Mouse (Mus musculus): Measurements from ENCODE around the gene Bag3. TPM values are rescaled to one million over a fixed set of nuclear protein-coding genes. Genes with fewer than 3 reads are reported as not detected.
"Not testable (repeated sequence)": the region's sequence is repeated elsewhere in the genome, so short reads cannot be mapped to it uniquely, and the experiment has no call there.

Gene Bag3
- total and polyA plus RNA-seq, 3 experiments: 0.13 to 0.24 TPM; not detected in 1

DNA sequence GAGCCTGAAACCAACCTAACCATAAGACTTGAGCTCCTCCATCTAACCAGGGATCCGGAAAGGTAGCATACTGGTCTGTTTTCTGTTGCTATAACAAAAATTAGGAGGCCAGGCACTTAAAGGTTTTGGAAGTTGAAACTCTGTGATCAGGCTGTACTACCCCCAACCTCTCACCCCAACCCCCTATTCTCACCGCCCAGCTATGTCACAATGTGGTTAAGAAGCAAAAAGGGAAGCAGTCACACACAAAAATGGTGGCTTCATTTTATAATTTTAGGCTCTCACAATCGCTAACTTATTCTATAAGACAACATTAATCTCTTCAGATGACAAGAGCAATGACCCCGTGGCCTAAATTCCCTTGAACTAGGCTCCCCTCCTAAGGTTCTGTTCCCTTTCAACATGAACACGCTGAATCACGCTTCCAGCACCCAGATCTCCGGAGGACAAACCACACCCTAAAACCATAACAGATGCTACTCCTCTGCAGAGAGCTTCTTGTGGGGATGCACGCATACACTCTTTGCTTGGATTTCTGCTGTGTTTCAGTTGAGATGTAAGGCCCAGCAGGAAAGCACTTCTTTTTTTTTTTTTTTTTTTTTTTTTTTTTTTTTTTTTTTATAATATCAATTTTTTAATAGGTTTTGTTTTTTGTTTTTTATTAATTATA is 46.7 kb downstream of the Bag3 start:
- no peaks in the 10 kb centered on the region for H3K27me3 ChIP-seq (replicated peaks)
- H3K27ac ChIP-seq (ENCODE audit: insufficient read depth, low read depth): no peak overlapping the region
- H3K9me3 ChIP-seq (replicated peaks; ENCODE audit: low read length): no peaks in the 10 kb centered on the region
- no peaks in the 10 kb centered on the region for H3K79me2 ChIP-seq (replicated peaks; ENCODE audit: control insufficient read depth, extremely low read depth, insufficient read depth, poor library complexity, severe bottlenecking)
- H3K4me1 ChIP-seq (ENCODE audit: control insufficient read depth in 1 of 2, insufficient read depth in 2 of 2): no peaks in the 10 kb centered on the region
- no peak for DNase-seq (ENCODE audit: extremely low read depth)
- no peak overlapping the region for H3K4me2 ChIP-seq (ENCODE audit: insufficient read depth, low read depth, poor library complexity, severe bottlenecking)
- in situ Hi-C loops (cut with MboI; ENCODE audit: low pct_ligation_motif_present, low pct_unique_long_range_greater_than_20kb, low sequenced_read_pairs) (no loop called here), dilution Hi-C loops (cut with MboI; ENCODE audit: extremely low pct_ligation_motif_present, extremely low pct_unique_long_range_greater_than_20kb, low sequenced_read_pairs) (no loop called here)
- no peak overlapping the region for H3K4me3 ChIP-seq (replicated peaks in 1 of 3; ENCODE audit: low read depth in 2 of 3, low read length in 2 of 3, poor library complexity in 1 of 3)
- H3K36me3 ChIP-seq (replicated peaks in 1 of 2; ENCODE audit: control insufficient read depth in 1 of 2, insufficient read depth in 1 of 2, low read length in 1 of 2): no peaks in the 10 kb centered on the region
- TF ChIP-seq SIN3A (IDR thresholded peaks at IDR 0.05; ENCODE audit: low read length) (no peak), USF2 (conservative IDR thresholded peaks at IDR 0.05; ENCODE audit: low read depth, low read length) (no peak), ZNF384 (IDR thresholded peaks at IDR 0.05; ENCODE audit: low read depth, low read length) (peak; percentile 34; the same call in 1 of the 2 replicates), E2F4 (IDR thresholded peaks at IDR 0.05; ENCODE audit: insufficient replicate concordance, low read depth, low read length) (no peak), HCFC1 (IDR thresholded peaks at IDR 0.05; ENCODE audit: low read depth, low read length) (no peak)
- no peak overlapping the region for H3K9ac ChIP-seq (ENCODE audit: insufficient read depth, low read depth)

DNA sequence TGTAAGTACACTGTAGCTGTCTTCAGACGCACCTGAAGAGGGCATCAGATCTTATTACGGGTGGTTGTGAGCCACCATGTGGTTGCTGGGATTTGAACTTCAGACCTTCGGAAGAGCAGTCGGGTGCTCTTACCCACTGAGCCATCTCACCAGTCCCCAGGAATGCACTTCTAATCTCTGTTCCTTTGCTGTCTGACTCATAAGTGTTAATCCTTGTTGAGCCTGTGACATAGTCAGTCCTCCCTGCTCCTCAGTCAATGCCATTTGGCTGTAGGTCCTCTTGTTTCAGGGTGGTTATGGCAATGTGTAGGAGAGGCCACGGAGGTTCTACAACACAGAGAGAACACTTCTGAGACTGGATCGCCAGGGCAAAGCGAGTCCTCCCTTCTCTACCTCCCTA is 47.2 kb downstream of the Bag3 start:
- H3K27me3 ChIP-seq (replicated peaks); H3K36me3 ChIP-seq (replicated peaks in 1 of 2; ENCODE audit: control insufficient read depth in 1 of 2, insufficient read depth in 1 of 2, low read length in 1 of 2); dilution Hi-C loops (cut with MboI; ENCODE audit: extremely low pct_ligation_motif_present, extremely low pct_unique_long_range_greater_than_20kb, low sequenced_read_pairs); H3K27ac ChIP-seq (ENCODE audit: insufficient read depth, low read depth); H3K79me2 ChIP-seq (replicated peaks; ENCODE audit: control insufficient read depth, extremely low read depth, insufficient read depth, poor library complexity, severe bottlenecking); DNase-seq (ENCODE audit: extremely low read depth); H3K9ac ChIP-seq (ENCODE audit: insufficient read depth, low read depth); H3K4me1 ChIP-seq (ENCODE audit: control insufficient read depth in 1 of 2, insufficient read depth in 2 of 2); in situ Hi-C loops (cut with MboI; ENCODE audit: low pct_ligation_motif_present, low pct_unique_long_range_greater_than_20kb, low sequenced_read_pairs); H3K4me2 ChIP-seq (ENCODE audit: insufficient read depth, low read depth, poor library complexity, severe bottlenecking); H3K4me3 ChIP-seq (replicated peaks in 1 of 3; ENCODE audit: low read depth in 2 of 3, low read length in 2 of 3, poor library complexity in 1 of 3); H3K9me3 ChIP-seq (replicated peaks; ENCODE audit: low read length): not testable (repeated sequence)

DNA sequence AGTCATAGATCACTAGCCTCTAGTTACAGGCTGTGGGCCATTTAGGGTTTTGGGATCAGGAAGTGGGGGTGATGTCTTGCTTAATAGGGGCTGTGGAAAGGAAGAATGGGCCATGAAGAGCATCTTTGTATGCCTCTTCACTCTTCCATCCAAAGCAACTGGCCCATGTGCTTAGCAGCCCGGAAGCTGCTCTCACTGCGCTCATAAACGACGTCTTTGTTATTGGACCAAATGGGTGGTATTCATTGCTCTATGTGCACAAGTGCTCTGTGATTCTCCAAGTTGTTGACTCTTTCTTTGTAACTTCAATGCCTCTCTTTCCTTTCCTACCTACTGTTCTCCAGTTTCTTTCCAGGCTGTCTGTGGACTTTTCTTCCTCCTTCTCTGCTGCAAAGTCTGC is 48.6 kb downstream of the Bag3 start:
- Histone ChIP-seq H3K27ac (ENCODE audit: insufficient read depth, low read depth) (no peak overlapping the region), H3K9me3 (replicated peaks; ENCODE audit: low read length) (no peaks in the 10 kb centered on the region), H3K27me3 (replicated peaks) (no peaks in the 10 kb centered on the region), H3K4me3 (replicated peaks in 1 of 3; ENCODE audit: low read depth in 2 of 3, low read length in 2 of 3, poor library complexity in 1 of 3) (no peak overlapping the region), H3K9ac (ENCODE audit: insufficient read depth, low read depth) (no peak overlapping the region), H3K36me3 (replicated peaks in 1 of 2; ENCODE audit: control insufficient read depth in 1 of 2, insufficient read depth in 1 of 2, low read length in 1 of 2) (no peaks in the 10 kb centered on the region), H3K79me2 (replicated peaks; ENCODE audit: control insufficient read depth, extremely low read depth, insufficient read depth, poor library complexity, severe bottlenecking) (no peaks in the 10 kb centered on the region), H3K4me1 (ENCODE audit: control insufficient read depth in 1 of 2, insufficient read depth in 2 of 2) (peaks cover 0 to 6% of the 10 kb centered on the region in 2 experiments; a peak in 3 of 4 replicates), H3K4me2 (ENCODE audit: insufficient read depth, low read depth, poor library complexity, severe bottlenecking) (no peak overlapping the region)
- no peak for DNase-seq (ENCODE audit: extremely low read depth)
- in situ Hi-C loops (cut with MboI; ENCODE audit: low pct_ligation_motif_present, low pct_unique_long_range_greater_than_20kb, low sequenced_read_pairs): no loop called here
- TF ChIP-seq NRF1 (IDR thresholded peaks at IDR 0.05; ENCODE audit: low read depth, low read length): no peak
- dilution Hi-C loops (cut with MboI; ENCODE audit: extremely low pct_ligation_motif_present, extremely low pct_unique_long_range_greater_than_20kb, low sequenced_read_pairs): no loop called here
